Mouse (Mus musculus) liver, adult 2 months (tissue): ENCODE data around the gene Prrc2a. TPM values are rescaled to one million over a fixed set of nuclear protein-coding genes. Genes with fewer than 3 reads are reported as not detected.
A peak's percentile ranks its signal among the peaks of the same experiment; 100 is the strongest.

Experiments
- DNase-seq: peaks from one replicate; pipeline ENCODE4 v3.0.0-alpha.2; 2011; ENCODE audit warnings: low read depth, low spot score; ENCODE audit errors: extremely low read depth
- H3K27ac ChIP-seq: fragments of 200-500 bp; replicated peaks from 2 replicates; pipeline ENCODE4 v1.5.1; 2012; ENCODE audit warnings: low read depth, mild to moderate bottlenecking, control low read depth, inconsistent platforms, low read length; ENCODE audit not compliant: insufficient read depth
- H3K27me3 ChIP-seq: fragments of 200-500 bp; 2 replicates; pipeline ENCODE4 v1.6.1; 2012; ENCODE audit warnings: mild to moderate bottlenecking, moderate library complexity, low read length, inconsistent platforms; ENCODE audit not compliant: control insufficient read depth, insufficient read depth
- H3K36me3 ChIP-seq: fragments of 200-500 bp; 2 replicates; pipeline ENCODE4 v1.6.1; 2012; ENCODE audit warnings: low read length, inconsistent platforms; ENCODE audit not compliant: control insufficient read depth, insufficient read depth
- H3K4me1 ChIP-seq: fragments of 200-500 bp; 2 replicates; pipeline ENCODE4 v1.6.1; 2011; ENCODE audit warnings: low read length; ENCODE audit not compliant: control insufficient read depth, insufficient read depth
- H3K4me3 ChIP-seq: fragments of 200-500 bp; 2 replicates; pipeline ENCODE4 v1.5.1; 2011; ENCODE audit warnings: low read depth, mild to moderate bottlenecking, control low read depth, low read length, moderate library complexity; ENCODE audit not compliant: insufficient read depth
- H3K79me2 ChIP-seq: fragments of 200-500 bp; 2 replicates; pipeline ENCODE4 v1.6.1; 2012; ENCODE audit warnings: inconsistent platforms, mild to moderate bottlenecking, low read length, moderate library complexity; ENCODE audit not compliant: control insufficient read depth, insufficient read depth
- H3K9ac ChIP-seq: fragments of 200-500 bp; 2 replicates; pipeline ENCODE4 v1.6.1; 2012; ENCODE audit warnings: low read depth, mild to moderate bottlenecking, control low read depth, inconsistent platforms, low read length
- CTCF ChIP-seq: fragments of 200-500 bp; IDR thresholded peaks from 2 replicates; pipeline ENCODE4 v1.5.1; 2011; ENCODE audit warnings: low read depth, low read length, control low read depth
- POLR2A ChIP-seq: fragments of 200-500 bp; IDR thresholded peaks from 2 replicates; pipeline ENCODE4 v1.6.1; 2011; ENCODE audit warnings: low read length, control low read depth; ENCODE audit not compliant: insufficient read depth; ENCODE audit errors: extremely low read depth
- WGBS: fragments of 180-500 bp; shearing (Covaris S2); methylation state at CpG from one replicate; pipeline ENCODE4 v1.1.7; 2018; 5-methylcytosine and 5-hydroxymethylcytosine counted together
- polyA plus RNA-seq: library from polyadenylated mRNA; depleted of rRNA; stranded (reverse); fragments of >200 nt; gene quantifications from 2 replicates; pipeline ENCODE4 v1.2.3, GENCODE M21; 2012; rRNA removed
- total RNA-seq: library from RNA; depleted of rRNA; stranded (reverse); fragments of >200 nt; gene quantifications from 2 replicates; pipeline ENCODE4 v1.2.3, GENCODE M21; 2014; rRNA removed

The Prrc2a gene
- 12.4 and 23.2 TPM in 2 replicates for total RNA-seq
- polyA plus RNA-seq = 103 and 144 TPM in 2 replicates

GRCm38 (mm10) chr17:35164568-35165450, at the start of gene Prrc2a:
Prrc2a (minus strand) TSS chr17:35164897.
- peak; percentile 61 for TF ChIP-seq POLR2A
- TF ChIP-seq CTCF = no peak
- Histone ChIP-seq H3K27me3 (no peaks in the 10 kb centered on the region), H3K27ac (peak within 1 kb of the TSS; percentile 89), H3K79me2 (peaks cover 31% of the 10 kb centered on the region), H3K4me3 (peak within 1 kb of the TSS; percentile 93), H3K4me1 (peaks cover 5% of the 10 kb centered on the region), H3K36me3 (peaks cover 21% of the 10 kb centered on the region), H3K9ac (peak within 1 kb of the TSS; percentile 98)
- under 1% methylated on average over 68 of the region's 89 CpGs for WGBS
- DNase-seq = peak; percentile 98

- no peak overlapping the region for H3K4me3 ChIP-seq
- TF ChIP-seq POLR2A = no peak
- H3K27me3 ChIP-seq = no peaks in the 10 kb centered on the region
- no peaks in the 10 kb centered on the region for H3K79me2 ChIP-seq
- H3K36me3 ChIP-seq = no peaks in the 10 kb centered on the region
- WGBS = 32% methylated on average over 5 of the region's 5 CpGs
- H3K4me1 ChIP-seq = no peaks in the 10 kb centered on the region
- H3K27ac ChIP-seq = no peak overlapping the region
- DNase-seq = peak; percentile 52
- no peak overlapping the region for H3K9ac ChIP-seq
Measured at GRCm38 (mm10) chr17:35213071-35213470, 48.4 kb upstream of the Prrc2a start.

- H3K4me3 ChIP-seq = no peak overlapping the region
- 58% methylated on average over 3 of the region's 3 CpGs for WGBS
- no peak for DNase-seq
- no peaks in the 10 kb centered on the region for H3K27me3 ChIP-seq
- no peak overlapping the region for H3K9ac ChIP-seq
- H3K36me3 ChIP-seq = no peaks in the 10 kb centered on the region
- no peak overlapping the region for H3K27ac ChIP-seq
- TF ChIP-seq CTCF = no peak
- H3K4me1 ChIP-seq = no peaks in the 10 kb centered on the region
- H3K79me2 ChIP-seq = no peaks in the 10 kb centered on the region
Measured at GRCm38 (mm10) chr17:35210593-35210992, 45.9 kb upstream of the Prrc2a start.

GRCm38 (mm10) chr17:35209785-35210535, 45.3 kb upstream of the Prrc2a start:
- Histone ChIP-seq H3K4me3 (no peak overlapping the region), H3K36me3 (no peaks in the 10 kb centered on the region), H3K79me2 (no peaks in the 10 kb centered on the region), H3K9ac (no peak overlapping the region), H3K27me3 (no peaks in the 10 kb centered on the region), H3K4me1 (no peaks in the 10 kb centered on the region), H3K27ac (peak overlapping the region; percentile 4; the same call in 1 of the 2 replicates)
- WGBS = 68% methylated on average over 12 of the region's 12 CpGs
- no peak for DNase-seq
- TF ChIP-seq CTCF (no peak), POLR2A (no peak)

- no peak for DNase-seq
- Histone ChIP-seq H3K27me3 (no peaks in the 10 kb centered on the region), H3K9ac (no peak overlapping the region), H3K4me3 (no peak overlapping the region), H3K36me3 (no peaks in the 10 kb centered on the region), H3K79me2 (no peaks in the 10 kb centered on the region), H3K27ac (no peak overlapping the region), H3K4me1 (no peaks in the 10 kb centered on the region)
- WGBS = 76% methylated on average over 10 of the region's 10 CpGs
- no peak for TF ChIP-seq CTCF
- TF ChIP-seq POLR2A = no peak
Measured at GRCm38 (mm10) chr17:35205380-35205769, 40.7 kb upstream of the Prrc2a start.
